Mouse (Mus musculus) myocyte (in vitro differentiated cells): ENCODE results near the gene Ctnnd1.

Experiments used
- E2F4 ChIP-seq: IDR thresholded peaks from one replicate; pipeline ENCODE4 v1.6.1; 2011; ENCODE audit warnings: mild to moderate bottlenecking, control low read depth, moderate library complexity; ENCODE audit not compliant: insufficient read depth
- MAX ChIP-seq: IDR thresholded peaks from one replicate; pipeline ENCODE4 v1.6.1; 2011; ENCODE audit warnings: low read depth, mild to moderate bottlenecking, control low read depth
- MYOD1 ChIP-seq, 3 experiments: IDR thresholded peaks; one replicate each; pipeline ENCODE4 v1.6.1; 2011; ENCODE audit warnings: control low read depth in 2 of 3, low read depth in 2 of 3, mild to moderate bottlenecking in 2 of 3, moderate library complexity in 1 of 3; ENCODE audit not compliant: insufficient read length in 2 of 3, control insufficient read depth in 1 of 3
- POLR2A ChIP-seq: IDR thresholded peaks from one replicate; pipeline ENCODE4 v1.6.1; 2011; ENCODE audit warnings: low read depth, mild to moderate bottlenecking, control low read depth, moderate library complexity; ENCODE audit not compliant: insufficient read length
- POLR2AphosphoS2 ChIP-seq: IDR thresholded peaks from one replicate; pipeline ENCODE4 v1.6.1; 2011; ENCODE audit warnings: low read depth, control low read depth; ENCODE audit not compliant: insufficient read length
- REST ChIP-seq: IDR thresholded peaks from one replicate; pipeline ENCODE4 v1.6.1; 2011; ENCODE audit warnings: mild to moderate bottlenecking, control low read depth, moderate library complexity; ENCODE audit not compliant: insufficient read depth, insufficient read length
- TCF3 ChIP-seq: IDR thresholded peaks from one replicate; pipeline ENCODE4 v1.6.1; 2011; ENCODE audit warnings: low read depth, control low read depth; ENCODE audit not compliant: insufficient read length
- USF1 ChIP-seq: IDR thresholded peaks from one replicate; pipeline ENCODE4 v1.6.1; 2011; ENCODE audit warnings: low read depth, mild to moderate bottlenecking, control low read depth, moderate library complexity

DNA sequence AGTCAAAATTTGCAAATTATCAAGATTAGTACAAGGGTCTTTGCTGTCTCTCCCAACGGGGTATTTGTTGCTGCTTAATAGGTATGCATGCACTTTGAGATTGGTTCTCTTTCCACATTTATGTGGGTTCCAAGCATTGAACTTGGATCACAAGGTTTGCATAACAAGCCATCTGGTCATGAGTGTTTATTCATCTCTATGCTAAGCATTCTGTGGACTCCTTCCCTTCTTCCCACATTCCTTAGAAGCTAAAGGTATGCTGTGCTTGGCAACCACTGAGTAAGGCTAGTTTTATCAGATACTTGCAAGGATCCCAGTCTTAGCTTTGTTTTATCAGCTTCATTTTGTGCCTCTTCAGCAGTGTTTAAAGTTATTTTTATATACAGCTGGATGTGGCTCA, 53.4 kb downstream of the Ctnnd1 start:
- TF ChIP-seq POLR2A (no peak), USF1 (no peak), MAX (no peak), MYOD1 (IDR thresholded peaks at IDR 0.05; ENCODE audit: control insufficient read depth in 1 of 3, insufficient read length in 2 of 3, low read depth in 2 of 3) (no peak), POLR2AphosphoS2 (no peak), TCF3 (no peak), E2F4 (no peak), REST (no peak)
